Mouse (Mus musculus) embryonic facial prominence, embryonic 15.5 days (tissue): ENCODE data around the gene Ctdspl. TPM values are rescaled to one million over a fixed set of nuclear protein-coding genes. Genes with fewer than 3 reads are reported as not detected.

Experiments used
- ATAC-seq: fragments of 200-750 bp; cut with Nextera tagmentation; 2 replicates; pipeline ENCODE4 v1.8.0; 2017; ENCODE audit warnings: low read depth, moderate TSS enrichment; ENCODE audit not compliant: insufficient number of reproducible peaks, low FRiP score, low TSS enrichment
- H3K27ac ChIP-seq: fragments of 300-500 bp; sonication (generic); replicated peaks from 2 replicates; pipeline ENCODE4 v1.5.1; 2015; ENCODE audit warnings: mild to moderate bottlenecking, inconsistent platforms
- H3K27me3 ChIP-seq: fragments of 300-500 bp; sonication (generic); 2 replicates; pipeline ENCODE4 v1.6.1; 2015; ENCODE audit warnings: inconsistent platforms
- H3K36me3 ChIP-seq: fragments of 300-500 bp; sonication (generic); 2 replicates; pipeline ENCODE4 v1.6.1; 2015; ENCODE audit warnings: mild to moderate bottlenecking, inconsistent platforms
- H3K4me1 ChIP-seq: fragments of 300-500 bp; sonication (generic); 2 replicates; pipeline ENCODE4 v1.6.1; 2015; ENCODE audit warnings: inconsistent platforms
- H3K4me2 ChIP-seq: fragments of 300-500 bp; sonication (generic); replicated peaks from 2 replicates; pipeline ENCODE4 v1.6.1; 2015; ENCODE audit warnings: mild to moderate bottlenecking, inconsistent platforms
- H3K4me3 ChIP-seq: fragments of 300-500 bp; sonication (generic); replicated peaks from 2 replicates; pipeline ENCODE4 v1.5.1; 2015; ENCODE audit warnings: mild to moderate bottlenecking, inconsistent platforms
- H3K9ac ChIP-seq: fragments of 300-500 bp; sonication (generic); 2 replicates; pipeline ENCODE4 v1.6.1; 2015; ENCODE audit warnings: inconsistent platforms
- H3K9me3 ChIP-seq: fragments of 300-500 bp; sonication (generic); replicated peaks from 2 replicates; pipeline ENCODE4 v1.6.1; 2016; ENCODE audit warnings: inconsistent platforms
- WGBS: fragments of 180-500 bp; shearing (Covaris S2); methylation state at CpG from one replicate; pipeline ENCODE4 v1.1.7; 2015; 5-methylcytosine and 5-hydroxymethylcytosine counted together
- polyA plus RNA-seq: library from polyadenylated mRNA; unstranded; fragments of >200 nt; fragmentation: Nextera tagmentation; extraction: Ambion mirVana; gene quantifications from 2 replicates; pipeline ENCODE4 v1.2.1, GENCODE M21; 2015

Gene Ctdspl
- polyA plus RNA-seq, 1 experiment from 2014 or later: 19.2 TPM

- WGBS: 78% methylated on average over 10 of the region's 10 CpGs
- no peak overlapping the region for H3K4me3 ChIP-seq
- no peak overlapping the region for H3K9ac ChIP-seq
- ATAC-seq: no peak
- H3K27ac ChIP-seq: no peak overlapping the region
- 0 out of 2 replicates have a peak, but pooled peaks cover 7% of the 10 kb centered on the region for H3K36me3 ChIP-seq
- H3K27me3 ChIP-seq: no peaks in the 10 kb centered on the region
- no peaks in the 10 kb centered on the region for H3K9me3 ChIP-seq
- peaks cover 41% of the 10 kb centered on the region for H3K4me1 ChIP-seq
- H3K4me2 ChIP-seq: no peak overlapping the region
Measured at GRCm38 (mm10) chr9:119083966-119084365, 157.7 kb downstream of the Ctdspl start.

- peaks cover 42% of the 10 kb centered on the region for H3K4me1 ChIP-seq
- WGBS: 43% methylated on average over 1 of the region's 1 CpGs
- no peak overlapping the region for H3K4me3 ChIP-seq
- no peaks in the 10 kb centered on the region for H3K9me3 ChIP-seq
- no peak overlapping the region for H3K27ac ChIP-seq
- ATAC-seq: no peak
- H3K36me3 ChIP-seq: no peaks in the 10 kb centered on the region
- H3K9ac ChIP-seq: no peak overlapping the region
- peaks cover 1% of the 10 kb centered on the region; the same call in 1 of the 2 replicates for H3K27me3 ChIP-seq
- H3K4me2 ChIP-seq: no peak overlapping the region
Measured at GRCm38 (mm10) chr9:119086451-119086850, 160.2 kb downstream of the Ctdspl start.

GRCm38 (mm10) chr9:119087309-119087708 lies 161.1 kb downstream of the Ctdspl start:
- peaks cover 42% of the 10 kb centered on the region for H3K4me1 ChIP-seq
- no peak overlapping the region for H3K4me3 ChIP-seq
- 84% methylated on average over 5 of the region's 5 CpGs for WGBS

GRCm38 (mm10) chr9:119088148-119088801 lies 162.0 kb downstream of the Ctdspl start:
- Histone ChIP-seq H3K9ac (no peak overlapping the region), H3K27ac (peak overlapping the region; percentile 77), H3K9me3 (no peaks in the 10 kb centered on the region), H3K36me3 (no peaks in the 10 kb centered on the region), H3K4me1 (peaks cover 45% of the 10 kb centered on the region), H3K4me2 (peak overlapping the region; percentile 58), H3K4me3 (peak overlapping the region; percentile 46), H3K27me3 (peaks cover 8% of the 10 kb centered on the region; the same call in 1 of the 2 replicates)
- 2% methylated on average over 24 of the region's 24 CpGs for WGBS
- peak; percentile 85 for ATAC-seq

More at GRCm38 (mm10) chr9:119087309-119087708, 161.1 kb downstream of the Ctdspl start:
- Histone ChIP-seq H3K27ac (no peak overlapping the region), H3K27me3 (peaks cover 8% of the 10 kb centered on the region; the same call in 1 of the 2 replicates), H3K36me3 (no peaks in the 10 kb centered on the region), H3K9me3 (no peaks in the 10 kb centered on the region), H3K9ac (no peak overlapping the region), H3K4me2 (no peak overlapping the region)
- no peak for ATAC-seq

GRCm38 (mm10) chr9:119089437-119089836 lies 163.2 kb downstream of the Ctdspl start:
- no peak for ATAC-seq
- no peaks in the 10 kb centered on the region for H3K36me3 ChIP-seq
- no peaks in the 10 kb centered on the region for H3K9me3 ChIP-seq
- no peak overlapping the region for H3K4me3 ChIP-seq
- no peak overlapping the region for H3K9ac ChIP-seq
- 53% methylated on average over 7 of the region's 7 CpGs for WGBS
- H3K4me1 ChIP-seq: peaks cover 56% of the 10 kb centered on the region
- peaks cover 8% of the 10 kb centered on the region; the same call in 1 of the 2 replicates for H3K27me3 ChIP-seq
- no peak overlapping the region; the same call in 1 of the 2 replicates for H3K27ac ChIP-seq
- no peak overlapping the region; the same call in 1 of the 2 replicates for H3K4me2 ChIP-seq

DNA sequence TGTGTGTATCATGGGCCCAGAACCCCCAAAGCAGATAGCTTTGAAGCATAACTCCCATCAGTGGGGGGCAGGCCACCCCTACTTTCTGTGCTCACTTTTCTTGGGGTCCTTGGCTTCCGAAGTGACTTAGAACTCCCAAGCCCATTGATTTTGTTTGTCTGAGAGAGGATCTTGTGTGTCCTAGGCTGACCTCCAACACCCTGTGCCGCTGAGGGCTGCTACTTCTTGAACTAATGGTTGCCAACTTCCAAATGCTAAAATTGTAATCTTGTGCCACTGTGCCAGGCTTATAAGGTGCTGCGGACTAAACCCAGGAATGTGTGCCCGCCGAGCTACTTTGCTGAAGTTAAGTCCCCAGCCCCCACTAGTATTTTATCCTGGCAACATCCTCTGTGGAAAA lies 164.2 kb downstream of the Ctdspl start:
- H3K9ac ChIP-seq: no peak overlapping the region
- H3K4me3 ChIP-seq: no peak overlapping the region
- ATAC-seq: no peak
- H3K4me2 ChIP-seq: no peak overlapping the region
- H3K27me3 ChIP-seq: peaks cover 8% of the 10 kb centered on the region; the same call in 1 of the 2 replicates
- H3K36me3 ChIP-seq: no peaks in the 10 kb centered on the region
- WGBS: 84% methylated on average over 5 of the region's 5 CpGs
- H3K27ac ChIP-seq: no peak overlapping the region
- H3K4me1 ChIP-seq: peaks cover 66% of the 10 kb centered on the region
- H3K9me3 ChIP-seq: no peaks in the 10 kb centered on the region

- 63% methylated on average over 12 of the region's 12 CpGs for WGBS
- H3K4me3 ChIP-seq: peak overlapping the region; percentile 66
- no peak for ATAC-seq
Measured at GRCm38 (mm10) chr9:119091581-119092310, 165.5 kb downstream of the Ctdspl start.

GRCm38 (mm10) chr9:119092473-119093418 lies 166.5 kb downstream of the Ctdspl start:
- no peak for ATAC-seq
- Histone ChIP-seq H3K36me3 (no peaks in the 10 kb centered on the region), H3K9me3 (no peaks in the 10 kb centered on the region), H3K27me3 (peaks cover 8% of the 10 kb centered on the region; the same call in 1 of the 2 replicates), H3K4me1 (peaks cover 51% of the 10 kb centered on the region), H3K4me2 (peak overlapping the region; percentile 89), H3K4me3 (peak overlapping the region; percentile 66), H3K9ac (peak overlapping the region; percentile 55), H3K27ac (peak overlapping the region; percentile 85)
- 2% methylated on average over 45 of the region's 45 CpGs for WGBS

More at GRCm38 (mm10) chr9:119091581-119092310, 165.5 kb downstream of the Ctdspl start:
- H3K4me2 ChIP-seq: peak overlapping the region; percentile 89
- no peak overlapping the region for H3K9ac ChIP-seq
- no peaks in the 10 kb centered on the region for H3K36me3 ChIP-seq
- H3K27ac ChIP-seq: no peak overlapping the region
- peaks cover 8% of the 10 kb centered on the region; the same call in 1 of the 2 replicates for H3K27me3 ChIP-seq
- no peaks in the 10 kb centered on the region for H3K9me3 ChIP-seq
- peaks cover 60% of the 10 kb centered on the region for H3K4me1 ChIP-seq
